Mouse (Mus musculus): Measurements from ENCODE around the gene Sirpa.

Sirpa gene

DNA sequence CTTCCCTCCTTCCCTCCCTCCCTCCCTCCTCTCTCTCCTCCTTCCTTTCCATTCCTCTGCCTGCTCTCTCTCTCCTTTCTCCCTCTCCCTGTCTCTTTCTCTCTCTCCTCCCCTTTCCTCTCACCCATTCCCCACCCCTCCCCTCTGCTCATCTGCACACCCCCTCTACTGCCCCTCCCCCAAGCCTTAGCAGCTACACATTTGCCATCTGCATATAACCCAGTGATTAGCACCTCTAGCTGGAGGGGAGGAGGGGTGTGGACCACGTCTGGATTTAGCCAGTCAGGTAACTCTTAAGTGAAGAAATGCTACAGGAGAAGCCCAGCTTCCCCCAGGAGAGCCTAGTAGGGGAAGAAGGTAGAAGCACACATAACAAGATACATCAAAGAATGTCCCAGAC is 7.7 kb upstream of the Sirpa start:
- no peak for DNase-seq

DNA sequence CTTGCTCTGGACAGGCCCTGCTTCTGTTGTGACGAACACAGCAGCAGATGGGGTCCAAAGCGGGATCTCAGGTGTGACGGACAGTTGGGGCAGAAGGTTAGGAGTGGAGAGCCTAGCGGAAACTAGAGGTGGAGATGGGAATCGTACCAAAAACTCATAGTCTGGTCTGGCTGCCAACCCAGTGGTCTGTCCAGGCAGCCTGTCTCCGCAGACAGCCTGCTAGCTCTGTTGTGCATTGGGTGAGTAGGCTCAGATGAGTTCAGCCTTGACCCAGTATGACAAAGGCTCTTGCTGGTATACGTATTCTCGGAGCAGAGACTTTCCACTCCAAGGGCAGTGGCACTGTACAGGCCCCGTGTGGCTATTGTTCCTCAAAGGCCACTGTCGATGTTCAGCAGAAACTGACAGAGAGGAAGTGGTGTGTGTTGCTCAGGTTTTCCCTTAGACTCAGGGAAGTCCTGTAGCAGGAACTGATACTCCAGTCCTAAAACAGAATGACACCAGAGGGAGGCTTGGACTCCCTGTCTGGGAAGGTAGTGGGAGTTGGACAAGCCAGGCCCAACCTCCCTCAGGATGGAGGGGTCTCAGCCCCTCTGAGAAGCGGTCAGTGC is 6.6 kb upstream of the Sirpa start:
- DNase-seq = peak; percentile 19

DNA sequence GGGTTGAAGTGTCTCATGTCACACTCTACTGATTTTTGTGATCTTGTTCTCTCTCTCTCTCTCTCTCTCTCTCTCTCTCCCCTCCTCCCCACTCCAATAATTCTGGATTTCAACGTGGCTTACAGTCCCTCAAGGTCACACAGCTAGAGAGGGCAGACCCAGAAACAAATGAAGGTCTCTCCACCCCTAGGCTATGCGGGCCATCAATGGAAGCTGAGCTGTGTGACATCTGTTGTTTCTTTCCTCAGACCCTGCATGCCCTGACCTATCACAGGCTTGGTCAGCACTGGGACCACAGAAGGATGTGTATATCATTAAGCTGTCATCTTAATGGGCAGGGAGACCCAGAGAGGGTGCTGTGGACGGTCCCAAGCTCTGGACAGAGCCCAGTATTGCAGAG is 5.4 kb upstream of the Sirpa start:
- no peak for DNase-seq

DNA sequence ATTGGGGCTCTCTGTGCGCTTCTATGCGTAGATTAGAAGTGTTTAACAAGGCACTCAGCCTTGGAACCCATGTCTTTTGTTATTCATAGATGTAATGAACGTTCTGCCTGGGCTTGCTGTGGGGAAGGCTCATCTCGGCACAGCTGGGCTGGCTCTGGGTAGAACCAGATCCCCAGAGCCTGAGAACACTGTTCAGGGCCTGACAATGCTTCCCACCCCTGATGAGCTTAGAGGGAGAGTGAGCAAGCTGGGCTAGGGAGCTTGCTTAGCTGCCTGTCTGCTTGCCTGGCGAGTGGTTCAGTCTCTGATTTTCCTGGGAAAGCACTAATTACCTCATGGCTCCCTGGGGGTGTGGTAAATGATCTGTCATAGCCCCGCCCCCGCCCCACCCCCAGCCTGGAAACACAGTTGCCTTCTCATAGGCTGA is 4.8 kb upstream of the Sirpa start:
- DNase-seq = peak; percentile 20

DNA sequence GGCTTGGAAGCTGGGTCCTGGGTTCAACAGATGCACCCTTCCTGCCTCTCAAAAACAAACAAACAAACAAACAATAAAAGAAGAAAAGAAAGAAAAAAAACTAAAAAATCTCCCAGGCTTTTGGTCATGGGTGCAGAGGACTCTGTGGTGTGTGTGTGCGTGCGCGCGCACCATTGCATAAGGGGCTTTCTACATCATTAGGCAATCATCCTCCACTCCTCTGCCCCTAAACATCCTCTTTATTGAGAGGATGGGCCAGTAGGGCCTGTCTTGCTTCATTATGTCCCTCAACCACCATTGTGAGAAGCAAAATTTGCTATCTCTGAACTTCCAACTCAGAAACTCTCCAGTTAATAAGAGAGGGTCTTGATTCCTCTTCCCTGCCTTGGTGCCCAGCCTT is 738 bp upstream of the Sirpa start:
- DNase-seq = no peak

DNA sequence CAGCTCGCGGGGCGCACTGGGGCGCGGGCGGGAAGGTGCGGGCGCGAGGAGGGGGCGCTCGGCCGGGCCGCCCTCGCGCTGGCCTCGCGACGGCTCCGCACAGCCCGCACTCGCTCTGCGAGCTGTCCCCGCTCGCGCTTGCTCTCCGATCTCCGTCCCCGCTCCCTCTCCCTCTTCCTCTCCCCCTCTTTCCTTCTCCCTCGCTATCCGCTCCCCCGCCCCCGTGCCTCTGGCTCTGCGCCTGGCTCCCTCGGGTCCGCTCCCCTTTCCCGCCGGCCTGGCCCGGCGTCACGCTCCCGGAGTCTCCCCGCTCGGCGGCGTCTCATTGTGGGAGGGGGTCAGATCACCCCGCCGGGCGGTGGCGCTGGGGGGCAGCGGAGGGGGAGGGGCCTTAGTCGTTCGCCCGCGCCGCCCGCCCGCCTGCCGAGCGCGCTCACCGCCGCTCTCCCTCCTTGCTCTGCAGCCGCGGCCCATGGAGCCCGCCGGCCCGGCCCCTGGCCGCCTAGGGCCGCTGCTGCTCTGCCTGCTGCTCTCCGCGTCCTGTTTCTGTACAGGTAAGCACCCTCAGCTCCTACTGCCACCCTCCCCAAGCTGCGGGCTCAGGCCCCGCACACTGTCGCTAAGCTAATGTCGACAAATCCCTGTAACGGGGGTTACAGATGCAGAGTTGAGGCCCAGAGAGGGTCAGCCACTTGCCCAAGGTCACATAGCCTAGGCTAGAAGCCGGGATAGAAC is 673 bp downstream of the Sirpa start:
- DNase-seq = peak; percentile 70

DNA sequence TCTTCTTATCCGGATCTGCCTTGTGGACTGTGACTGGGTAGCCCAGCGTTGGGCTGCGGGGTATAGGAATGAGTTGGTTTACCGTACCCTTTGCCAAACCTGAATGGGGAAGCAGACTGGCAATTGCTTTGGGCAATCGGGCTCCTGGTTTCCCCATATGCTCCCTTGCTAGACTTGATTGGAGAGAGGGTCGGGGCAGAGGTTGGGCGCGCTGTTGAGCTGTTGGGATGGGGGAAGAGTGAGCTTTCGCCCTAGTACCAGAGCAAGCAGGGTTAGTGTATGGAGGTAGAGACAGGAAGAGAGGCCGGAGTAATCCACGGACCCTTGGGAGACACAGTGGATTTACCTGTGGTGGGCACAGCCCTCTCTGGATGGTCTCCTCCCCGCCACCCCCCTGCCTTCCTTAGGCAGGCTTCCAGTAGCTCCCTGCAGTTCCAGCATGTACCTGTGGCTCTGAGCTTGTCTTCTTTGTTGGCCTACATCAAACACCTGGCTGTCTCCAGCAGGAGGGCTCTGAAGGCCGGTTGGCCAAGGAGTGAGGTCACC is 1.3 kb downstream of the Sirpa start:
- DNase-seq = no peak

DNA sequence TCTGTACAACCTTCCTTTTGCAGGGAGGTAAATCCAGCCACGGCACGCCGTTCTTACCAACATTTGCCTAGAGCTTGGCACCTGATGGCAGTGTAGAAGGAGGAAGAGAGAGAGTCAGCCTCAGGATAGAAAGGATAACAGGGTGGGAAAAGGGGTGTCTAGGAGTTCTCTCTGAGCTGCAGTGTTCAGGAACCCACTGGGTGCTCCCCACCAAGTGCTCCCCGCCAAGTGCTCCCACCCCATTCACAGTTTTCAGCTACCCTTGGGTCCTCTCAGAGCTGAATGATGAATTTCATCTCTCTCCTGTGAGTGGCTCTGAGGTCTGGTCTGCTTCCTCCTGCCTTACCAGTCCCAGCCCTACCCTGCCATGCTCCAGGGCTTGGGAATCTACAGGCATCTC is 1.9 kb downstream of the Sirpa start:
- DNase-seq = no peak

DNA sequence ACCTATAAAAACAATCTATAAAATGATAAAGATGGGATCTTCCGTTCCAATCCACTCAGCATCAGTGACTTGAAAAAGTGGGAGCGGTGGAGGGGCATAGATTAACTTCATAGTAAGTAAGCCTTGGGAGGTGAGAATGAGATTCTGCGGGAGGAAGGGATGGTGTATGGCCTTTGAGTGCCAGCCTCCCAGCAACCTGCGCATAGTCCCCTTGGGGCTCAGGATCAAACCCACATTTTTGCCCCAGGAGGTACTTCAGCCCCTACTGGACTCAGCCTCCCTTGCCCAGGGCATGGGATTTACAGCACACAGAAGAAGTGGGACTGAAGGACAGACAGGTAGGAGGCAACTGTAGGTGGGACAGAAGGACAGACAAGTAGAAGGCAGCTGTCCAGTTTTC is 2.6 kb downstream of the Sirpa start:
- DNase-seq = no peak

DNA sequence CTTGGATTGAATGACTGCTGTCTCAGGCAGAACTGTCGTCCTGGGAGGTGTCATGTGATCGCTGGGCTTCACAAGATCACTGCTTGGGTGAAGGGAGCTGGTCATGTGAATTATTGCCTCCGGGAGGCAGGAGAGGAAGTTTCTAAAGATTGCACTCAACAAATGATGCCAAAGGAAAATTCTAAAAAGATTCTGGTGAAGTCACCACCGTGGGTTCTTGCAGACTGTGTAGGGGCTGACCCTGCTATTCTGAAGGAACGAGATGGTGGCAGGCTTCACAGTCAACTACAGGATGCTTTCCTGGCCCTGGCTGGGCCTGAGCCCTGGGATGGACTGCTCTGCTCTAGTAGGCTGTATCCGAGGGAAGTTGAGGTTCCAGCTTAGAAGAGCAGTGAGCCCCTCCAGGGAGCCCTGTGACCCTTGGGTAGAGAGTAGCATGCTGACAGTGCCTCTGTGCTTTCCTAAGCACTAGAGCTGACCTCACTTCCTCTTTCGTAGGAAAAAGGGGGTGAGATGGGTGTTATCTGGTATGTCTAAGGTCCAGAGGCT is 3.1 kb downstream of the Sirpa start:
- DNase-seq = peak; percentile 73

DNA sequence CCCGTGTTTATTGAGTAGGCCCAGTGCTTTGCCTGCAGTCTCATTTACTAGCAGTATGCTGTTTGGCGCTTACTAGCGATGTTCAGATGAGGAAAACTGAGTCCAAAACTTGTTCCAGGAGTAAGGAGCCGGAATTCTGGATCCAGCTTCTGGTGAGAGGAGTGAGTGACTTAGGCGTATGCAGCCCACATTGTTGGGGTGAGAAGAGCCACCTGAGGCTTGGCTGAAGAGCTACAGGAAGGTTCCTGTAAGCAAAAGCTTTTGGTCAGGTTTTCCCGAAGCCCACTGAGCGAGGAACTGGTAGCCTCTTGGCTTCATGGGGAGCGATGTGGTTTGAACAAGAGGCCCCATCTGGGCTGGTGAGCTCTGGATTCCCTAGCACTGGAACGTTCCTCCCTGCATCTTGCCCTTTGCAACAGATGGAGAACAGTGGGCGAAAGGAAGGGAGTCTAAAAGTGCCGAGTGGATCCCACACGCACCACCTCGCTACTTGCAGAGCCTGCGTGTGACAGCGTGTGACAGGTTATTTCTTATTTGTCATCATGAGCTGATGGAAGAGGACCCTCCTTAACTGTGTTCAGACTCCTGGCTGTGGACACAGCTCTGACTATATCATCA is 4.0 kb downstream of the Sirpa start:
- DNase-seq = no peak

DNA sequence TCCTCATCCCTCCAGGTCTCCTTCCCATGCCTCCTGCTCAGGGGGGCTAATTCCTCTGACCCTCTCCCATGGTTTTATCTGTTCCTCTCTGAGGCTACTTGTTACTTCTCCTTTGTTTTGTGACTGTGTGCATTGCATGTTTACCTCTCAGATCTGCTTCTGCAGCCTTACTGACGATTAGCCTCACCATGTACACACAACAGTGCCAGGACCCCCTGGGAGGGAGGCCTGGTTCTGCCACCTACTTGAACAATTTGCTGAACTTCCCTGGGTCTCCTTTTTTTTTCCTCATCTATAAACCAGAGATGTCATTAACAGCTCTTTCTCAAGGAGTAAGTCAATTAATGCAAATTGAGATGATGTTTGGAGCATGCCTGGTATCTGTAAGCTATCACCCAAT is 4.9 kb downstream of the Sirpa start:
- DNase-seq = no peak

DNA sequence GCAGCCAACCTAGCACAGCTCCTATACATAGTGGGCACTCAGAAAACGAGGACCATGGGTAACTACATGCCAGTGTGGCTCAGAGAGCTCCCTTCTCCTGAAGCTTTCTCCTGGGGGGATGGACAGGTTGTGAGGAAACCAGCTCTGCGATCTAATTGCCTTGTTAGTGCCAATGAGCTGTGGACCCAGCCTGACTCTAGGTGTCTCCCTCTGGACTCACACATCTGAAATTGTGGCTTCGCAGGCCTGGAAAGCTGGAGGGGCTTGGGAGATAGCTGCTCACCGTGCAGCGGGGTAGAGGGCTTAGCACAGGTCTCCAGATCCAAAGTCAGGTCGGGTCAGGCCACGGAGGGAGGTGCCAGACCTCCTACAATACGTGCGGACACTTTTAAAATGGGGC is 5.5 kb downstream of the Sirpa start:
- DNase-seq = no peak

DNA sequence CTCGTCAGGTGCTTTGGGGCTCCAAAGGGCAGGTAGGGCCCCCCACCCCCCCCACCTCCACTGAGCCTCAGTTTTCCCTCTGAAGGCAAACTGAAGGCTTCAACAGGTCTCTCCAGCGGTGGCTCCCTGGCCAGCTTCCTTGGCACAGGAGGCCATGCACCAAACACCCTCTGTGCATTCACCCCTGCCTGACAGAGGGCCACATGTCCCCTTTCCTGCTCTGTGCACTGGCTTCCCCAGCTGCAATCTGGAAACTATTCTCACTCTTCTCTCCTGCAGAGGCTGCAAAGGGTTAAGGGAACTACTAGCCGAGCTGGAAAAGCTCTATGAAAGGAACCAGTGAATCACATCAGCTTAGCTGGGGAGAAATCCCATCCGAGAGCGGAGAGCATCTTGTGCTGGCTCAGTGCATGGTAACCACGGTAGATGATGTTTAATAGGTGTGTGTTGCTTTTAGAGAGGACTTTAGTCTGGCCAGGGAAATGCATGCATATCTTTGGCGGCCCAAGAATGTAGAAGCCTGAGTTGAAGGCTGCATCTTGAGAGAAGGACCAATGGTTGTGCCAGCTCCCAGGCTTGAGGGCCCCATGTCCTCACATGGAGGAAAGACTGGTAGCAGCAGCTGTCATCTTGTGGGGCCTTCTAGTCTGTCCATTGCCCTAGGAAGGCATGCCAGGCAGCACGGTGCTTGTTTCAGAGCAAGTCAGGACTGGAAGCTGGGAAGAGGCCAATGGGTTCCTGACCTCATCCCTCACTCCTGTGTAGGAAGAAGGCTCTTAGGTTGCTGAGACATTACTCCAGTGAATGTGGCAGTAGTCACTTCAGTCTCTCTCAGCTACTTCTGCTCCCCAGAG is 6.8 kb downstream of the Sirpa start:
- no peak for DNase-seq

DNA sequence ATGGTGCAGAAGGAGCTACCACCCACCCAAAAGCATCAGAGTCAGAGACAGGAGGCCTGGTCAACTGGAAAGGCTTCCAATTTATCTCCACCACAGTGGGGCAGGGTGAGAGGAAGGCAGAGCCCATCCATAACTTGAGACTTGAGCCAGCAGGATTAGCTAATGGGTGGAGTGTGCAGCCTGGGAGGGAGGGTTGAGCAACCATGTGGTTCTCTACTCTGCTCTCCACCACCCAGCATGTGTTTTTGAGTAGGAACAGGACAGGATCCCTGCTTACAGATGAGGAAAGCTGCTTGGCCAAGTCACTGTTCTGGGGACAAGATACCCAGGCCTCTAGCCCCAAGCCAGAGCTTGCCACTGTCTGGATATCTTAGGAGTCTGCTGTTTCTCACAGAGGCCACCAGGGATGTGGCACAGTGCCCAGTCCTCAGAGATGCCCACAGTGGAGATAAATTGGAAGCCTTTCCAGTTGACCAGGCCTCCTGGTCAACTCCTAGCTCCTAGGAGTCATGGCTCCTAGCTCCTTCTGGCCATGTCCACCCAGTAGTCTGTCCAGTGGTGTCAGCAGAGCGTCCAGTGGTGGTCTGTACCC is 8.5 kb downstream of the Sirpa start:
- no peak for DNase-seq

DNA sequence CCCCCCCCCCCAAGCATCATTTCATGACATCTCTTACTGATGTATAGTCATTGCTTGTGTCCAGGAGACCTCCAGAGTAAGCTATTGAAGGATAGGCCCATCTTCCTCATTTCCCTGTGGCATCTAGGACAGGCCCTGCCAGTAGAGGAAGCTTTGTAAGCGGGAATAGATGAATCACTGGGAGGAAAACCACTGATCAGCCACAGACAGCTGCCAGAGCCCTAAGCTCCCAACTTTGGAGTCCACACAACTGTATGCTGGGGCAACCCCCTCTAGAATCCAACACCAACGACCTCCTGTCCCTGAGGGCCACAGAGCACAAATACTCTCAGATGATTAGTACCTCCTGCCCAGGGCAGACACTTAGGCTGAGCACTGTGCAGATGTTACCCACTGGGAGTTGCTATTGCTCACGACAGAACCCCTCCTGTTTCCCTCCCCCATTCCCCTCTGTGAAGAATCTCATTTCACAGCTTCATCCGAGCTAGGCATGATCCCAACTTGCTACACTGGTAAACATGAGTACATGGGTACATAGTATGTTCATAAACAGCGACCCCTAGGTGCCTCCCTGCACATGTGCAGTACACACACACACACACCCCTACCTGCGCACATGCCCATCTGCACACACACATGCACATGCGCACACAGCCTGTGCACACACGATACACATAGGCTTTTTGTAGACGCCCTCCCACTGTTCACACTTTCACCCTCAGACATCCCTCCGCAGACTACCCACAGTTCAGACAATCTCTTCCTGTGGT is 9.4 kb downstream of the Sirpa start:
- DNase-seq = no peak

DNA sequence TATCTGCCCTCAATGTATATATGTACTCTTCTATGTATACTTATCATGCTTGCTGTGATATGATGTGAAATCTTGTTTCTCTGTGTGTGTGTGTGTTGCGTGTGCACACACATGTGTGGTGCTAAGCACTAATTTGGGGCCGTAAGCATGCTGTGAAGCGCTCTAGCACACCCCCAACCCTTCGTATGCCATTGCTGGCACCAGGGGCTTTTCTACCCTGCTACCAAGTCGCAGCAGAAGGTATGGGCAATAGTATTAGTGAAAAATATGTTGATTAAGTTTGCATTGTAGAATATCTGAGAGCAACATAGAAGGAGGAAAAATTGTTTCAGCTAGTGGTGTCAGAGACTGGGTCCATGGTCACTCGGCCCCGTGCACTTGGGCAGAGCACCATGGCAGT is 10.2 kb downstream of the Sirpa start:
- DNase-seq = no peak

DNA sequence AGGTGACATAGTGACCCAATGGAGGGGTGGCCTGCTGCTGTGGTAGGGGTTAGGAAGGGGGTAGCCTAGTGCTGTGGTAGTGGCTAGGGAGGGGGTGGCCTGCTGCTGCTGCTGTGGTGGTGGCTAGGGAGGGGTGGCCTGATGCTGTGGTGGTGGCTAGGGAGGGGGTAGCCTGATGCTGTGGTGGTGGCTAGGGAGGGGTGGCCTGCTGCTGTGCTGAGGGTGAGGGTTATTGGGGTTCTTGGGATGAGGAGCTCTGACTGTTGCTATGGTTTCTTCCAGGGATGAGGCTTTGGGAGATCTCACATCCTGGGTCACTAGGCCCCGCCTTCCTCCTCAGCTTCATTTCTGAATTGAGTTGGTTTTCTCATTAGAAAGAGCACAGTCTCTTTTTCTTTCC is 10.9 kb downstream of the Sirpa start:
- no peak for DNase-seq

DNA sequence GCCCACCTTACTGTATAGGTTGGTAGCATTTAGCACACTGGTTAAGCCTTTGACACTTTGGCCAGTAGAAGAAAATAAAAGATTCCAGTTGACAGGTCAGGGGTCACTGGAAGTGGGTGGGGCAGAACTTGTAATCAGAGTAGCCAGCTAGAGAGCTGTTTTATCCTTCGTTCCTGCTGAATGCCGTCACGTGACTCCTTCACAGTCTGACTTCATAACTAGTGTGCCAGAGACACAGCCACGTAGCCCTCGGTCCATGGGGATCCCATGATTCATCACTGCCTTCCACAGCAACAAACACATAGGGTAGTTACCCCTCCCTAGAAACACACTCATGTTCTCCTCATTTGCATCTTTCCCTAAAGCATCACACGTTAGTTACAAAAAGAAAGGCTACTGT is 11.4 kb downstream of the Sirpa start:
- DNase-seq = peak; percentile 38

DNA sequence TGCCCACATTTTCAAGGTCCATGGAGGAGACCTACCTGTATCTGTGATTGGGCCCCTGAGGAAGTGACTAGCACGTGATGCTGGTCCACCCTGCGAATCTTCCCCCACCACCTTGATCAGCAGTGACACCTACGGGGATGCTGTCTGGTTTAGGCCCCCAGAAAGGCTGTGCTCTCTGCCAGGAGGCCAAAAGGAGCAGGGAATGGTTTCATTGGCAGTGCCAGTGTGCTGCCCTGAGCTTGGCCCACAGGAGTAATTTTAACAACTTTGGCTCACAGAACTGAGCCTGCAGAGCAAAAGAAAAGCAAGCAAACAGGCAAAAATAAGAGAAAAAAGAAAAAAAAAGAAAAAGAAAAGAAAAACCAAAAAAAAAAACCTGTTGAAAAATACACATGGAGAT is 13.2 kb downstream of the Sirpa start:
- DNase-seq = no peak

DNA sequence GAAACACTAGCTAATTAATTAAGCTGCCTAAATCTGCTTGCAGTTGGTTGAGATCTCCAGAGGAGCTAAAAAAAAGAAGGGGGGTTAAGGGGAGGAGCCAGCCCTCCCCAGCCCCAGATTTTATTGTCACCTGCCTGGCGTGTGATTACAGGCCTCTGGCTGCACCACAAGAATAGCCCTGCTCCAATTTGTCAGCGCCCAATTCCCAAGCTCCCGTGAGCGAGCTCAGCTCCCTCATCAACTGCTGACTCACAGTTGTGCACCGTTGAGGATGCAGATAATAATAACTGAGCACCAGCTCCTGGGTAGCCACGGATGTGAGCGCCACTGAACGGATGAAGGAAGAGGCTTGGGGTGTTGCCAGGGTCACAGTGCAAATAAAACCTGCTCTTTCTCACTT is 13.6 kb downstream of the Sirpa start:
- no peak for DNase-seq

DNA sequence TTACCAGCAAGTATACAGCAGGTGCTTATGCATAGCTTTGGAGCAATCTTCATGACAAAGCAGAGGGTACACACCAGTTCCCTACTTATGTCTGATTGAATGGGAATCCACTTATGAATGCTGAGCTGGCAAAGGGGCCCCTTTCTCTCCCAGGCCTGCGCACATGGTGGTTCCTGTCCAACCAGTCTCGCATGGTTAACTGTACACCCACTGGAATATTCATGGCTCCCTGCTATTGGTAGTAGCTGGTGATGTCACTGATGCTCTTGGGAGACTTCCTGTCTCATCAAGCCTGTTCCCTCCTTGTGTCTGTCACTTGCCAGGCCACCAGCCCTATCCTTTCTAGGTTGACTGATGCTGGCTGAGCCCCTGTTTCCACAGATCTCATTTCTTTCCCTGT is 14.3 kb downstream of the Sirpa start:
- no peak for DNase-seq

Data from kidney, adult 9 months (tissue).